ENCODE assay signal across 7 mouse cellular contexts in genomic region chr4:57433941-57434704, GRCm38 (mm10). TPM values are rescaled to one million over a fixed set of nuclear protein-coding genes. Genes with fewer than 3 reads are reported as not detected.
DNase-seq lines count a peak whose midpoint lies in the region; ATAC-seq lines count a peak whose summit lies in the region.

TSS of gene Palm2 (plus strand) at chr4:57434247.

- peak within 1 kb of the TSS; percentile 54 for H3K27ac ChIP-seq in limb, embryonic 10.5 days
- peak within 1 kb of the TSS; percentile 86 for H3K27ac ChIP-seq in midbrain, embryonic 14.5 days (replicated peaks; ENCODE audit: low read depth, low read length)
- H3K27ac ChIP-seq in stomach, embryonic 15.5 days = no peak within 1 kb of the TSS

- peak; percentile 65 for DNase-seq in adrenal gland, postnatal 25 days
- peak; percentile 72 for DNase-seq in embryo, embryonic 9.5 days (ENCODE audit: extremely low spot score)
- DNase-seq in kidney, adult 11 months = peak; percentile 6
- peak; percentile 80 for DNase-seq in limb, embryonic 10.5 days (ENCODE audit: low spot score)
- DNase-seq in midbrain, embryonic 14.5 days = peak; percentile 90

- no peaks in the 10 kb centered on the region for H3K36me3 ChIP-seq in limb, embryonic 10.5 days
- H3K36me3 ChIP-seq in midbrain, embryonic 14.5 days (ENCODE audit: control insufficient read depth, insufficient read depth, low read length) = no peaks in the 10 kb centered on the region
- no peaks in the 10 kb centered on the region for H3K36me3 ChIP-seq in stomach, embryonic 15.5 days

- peaks cover 51% of the 10 kb centered on the region for H3K27me3 ChIP-seq in limb, embryonic 10.5 days (ENCODE audit: low read depth, poor library complexity, severe bottlenecking)
- H3K27me3 ChIP-seq in midbrain, embryonic 14.5 days (ENCODE audit: control insufficient read depth, insufficient read depth, low read length) = no peaks in the 10 kb centered on the region; the same call in 1 of the 2 replicates
- H3K27me3 ChIP-seq in stomach, embryonic 15.5 days (replicated peaks) = peaks cover 31% of the 10 kb centered on the region

- H3K9me3 ChIP-seq in limb, embryonic 10.5 days (replicated peaks) = no peaks in the 10 kb centered on the region
- no peaks in the 10 kb centered on the region for H3K9me3 ChIP-seq in midbrain, embryonic 14.5 days (ENCODE audit: control insufficient read depth, low read length)
- H3K9me3 ChIP-seq in stomach, embryonic 15.5 days = no peaks in the 10 kb centered on the region

- H3K4me2 ChIP-seq in midbrain, embryonic 14.5 days (ENCODE audit: low read length) = peak within 1 kb of the TSS; percentile 81
- peak within 1 kb of the TSS; percentile 99 for H3K4me2 ChIP-seq in stomach, embryonic 15.5 days

- peak; percentile 50 for ATAC-seq in granulocyte monocyte progenitor cell, adult 5-6 weeks (replicated peaks; ENCODE audit: poor library complexity, severe bottlenecking)
- ATAC-seq in midbrain, embryonic 14.5 days (ENCODE audit: low FRiP score, low TSS enrichment) = peak; percentile 89
- peak; percentile 59 for ATAC-seq in stomach, embryonic 15.5 days (ENCODE audit: insufficient read depth, low FRiP score, low read depth)

- peak within 1 kb of the TSS; percentile 65 for H3K4me3 ChIP-seq in limb, embryonic 10.5 days
- H3K4me3 ChIP-seq in midbrain, embryonic 14.5 days (replicated peaks; ENCODE audit: low read depth, low read length) = peak within 1 kb of the TSS; percentile 65
- H3K4me3 ChIP-seq in stomach, embryonic 15.5 days (replicated peaks) = peak within 1 kb of the TSS; percentile 59

- WGBS in limb, embryonic 10.5 days = under 1% methylated on average over 67 of the region's 67 CpGs
- under 1% methylated on average over 67 of the region's 67 CpGs for WGBS in midbrain, embryonic 14.5 days
- under 1% methylated on average over 67 of the region's 67 CpGs for WGBS in stomach, embryonic 15.5 days

- H3K9ac ChIP-seq in midbrain, embryonic 14.5 days (replicated peaks; ENCODE audit: low read length) = peak within 1 kb of the TSS; percentile 68
- peak within 1 kb of the TSS; percentile 22; the same call in 1 of the 2 replicates for H3K9ac ChIP-seq in stomach, embryonic 15.5 days

- peaks cover 20% of the 10 kb centered on the region for H3K4me1 ChIP-seq in limb, embryonic 10.5 days
- peaks cover 11% of the 10 kb centered on the region for H3K4me1 ChIP-seq in midbrain, embryonic 14.5 days (ENCODE audit: control insufficient read depth, insufficient read depth, low read length)
- peaks cover 18% of the 10 kb centered on the region for H3K4me1 ChIP-seq in stomach, embryonic 15.5 days

RNA-seq across cellular contexts. Expression of gene Palm2, which starts in this region (rescaled TPM):
- 66.9 and 84.0 TPM in 2 replicates for total RNA-seq in adrenal gland, postnatal 25 days (2021)
- not detected in 2 replicates for total RNA-seq in granulocyte monocyte progenitor cell, adult 5-6 weeks (2014; fragmentation: Nextera tagmentation)
- total RNA-seq in granulocyte monocyte progenitor cell, adult 5-6 weeks (2017) = not detected in 2 replicates
- polyA plus RNA-seq in limb, embryonic 10.5 days (2016; fragmentation: Nextera tagmentation; extraction: Ambion mirVana) = 2.4 and 3.9 TPM in 2 replicates
- polyA plus RNA-seq in midbrain, embryonic 14.5 days (2014; fragmentation: Nextera tagmentation; extraction: Ambion mirVana) = 10.2 and 12.9 TPM in 2 replicates
- 4.0 TPM in 2 replicates for polyA plus RNA-seq in stomach, embryonic 15.5 days (2015; fragmentation: Nextera tagmentation; extraction: Ambion mirVana)

Comparison
In these comparisons a context has a peak if more than half of its experiments do, and no peak if none do; other contexts are left out.
1. RNA of gene Palm2 (total RNA-seq): 66.9 to 84.0 TPM in adrenal gland, postnatal 25 days; not detected in granulocyte monocyte progenitor cell, adult 5-6 weeks; every median in the first group is over 10 times any median in the second.
2. Peak in ATAC-seq in granulocyte monocyte progenitor cell, adult 5-6 weeks; RNA of the gene not detected or under 1 TPM.
3. DNase-seq: peak in every context shown above with its lines; median percentile 90 in midbrain, embryonic 14.5 days; 80 in limb, embryonic 10.5 days; 72 in embryo, embryonic 9.5 days; 65 in adrenal gland, postnatal 25 days; 6 in kidney, adult 11 months.
4. Peak in every context shown above with its lines, with median percentiles within 50 percentile points of each other: ATAC-seq and H3K4me3 ChIP-seq.